Mouse (Mus musculus): ENCODE measurements at regions not wholly inside any gene's neighbourhood (a gene's known extent, or its start where the extent isn't known, plus 50 kb on each side); places are given as distances from the start of the nearest gene placed in this dataset.

- intact Hi-C loops (cut with DNase I), result no loop called here
These were observed 314.8 kb upstream of the Jmjd1c start for GRCm38 (mm10) chr10:66781171-66781510.

- intact Hi-C loops (cut with DNase I), result no loop called here
These were observed 313.9 kb upstream of the Jmjd1c start for GRCm38 (mm10) chr10:66782025-66782424.

DNA sequence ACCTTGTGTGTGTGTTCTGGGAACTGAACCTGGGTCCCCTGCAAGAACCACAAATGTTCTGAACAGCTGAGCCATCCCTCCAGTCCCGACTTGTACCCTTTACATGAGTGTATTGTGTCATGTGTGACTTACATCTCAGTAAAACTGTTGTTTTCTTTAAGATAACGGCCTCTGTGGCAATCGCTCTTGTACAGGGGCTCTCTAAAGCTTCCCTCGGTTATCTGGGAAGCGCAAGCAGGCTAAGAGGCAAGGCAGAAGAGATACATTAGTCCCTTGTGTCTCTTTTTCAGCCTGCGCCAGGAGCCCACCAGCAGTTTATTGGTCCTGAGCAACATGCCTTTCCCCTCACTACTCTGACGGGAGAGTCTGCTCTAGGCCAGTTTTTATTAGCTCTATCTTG is 308.1 kb upstream of the Jmjd1c start:
- intact Hi-C loops (cut with DNase I), result no loop called here

DNA sequence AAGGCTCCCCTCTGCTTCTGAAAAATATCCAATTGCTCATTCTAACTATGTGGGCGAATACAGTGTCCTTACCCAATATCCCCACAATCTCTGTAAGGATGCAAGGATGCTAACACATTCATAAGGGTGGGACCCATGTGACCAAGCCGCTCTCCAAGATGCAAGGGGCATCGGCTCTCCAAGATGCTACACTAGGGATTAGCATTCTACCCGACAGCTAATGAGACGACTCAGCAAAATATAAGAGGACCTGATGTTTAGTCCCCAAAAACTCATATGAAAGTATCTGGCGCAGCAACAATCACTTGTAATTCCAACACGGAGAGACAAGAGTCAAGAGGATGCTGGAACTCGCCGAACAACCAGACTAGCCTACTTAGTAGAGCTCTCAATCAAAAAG is 299.6 kb upstream of the Jmjd1c start:
- intact Hi-C loops (cut with DNase I), result no loop called here

- intact Hi-C loops (cut with DNase I), result no loop called here
These were observed 293.2 kb upstream of the Jmjd1c start for GRCm38 (mm10) chr10:66802691-66803090.

GRCm38 (mm10) chr10:66807261-66807968 is 288.5 kb upstream of the Jmjd1c start:
- intact Hi-C loops (cut with DNase I), result loop anchor here (2.0 kb wide), 1 partner anchor 67 kb away; no protein-coding TSS in a partner anchor

- intact Hi-C loops (cut with DNase I), result no loop called here
These were observed 283.2 kb upstream of the Jmjd1c start for GRCm38 (mm10) chr10:66812515-66813260.

GRCm38 (mm10) chr10:66813850-66814564 is 281.9 kb upstream of the Jmjd1c start:
- intact Hi-C loops (cut with DNase I), result no loop called here

DNA sequence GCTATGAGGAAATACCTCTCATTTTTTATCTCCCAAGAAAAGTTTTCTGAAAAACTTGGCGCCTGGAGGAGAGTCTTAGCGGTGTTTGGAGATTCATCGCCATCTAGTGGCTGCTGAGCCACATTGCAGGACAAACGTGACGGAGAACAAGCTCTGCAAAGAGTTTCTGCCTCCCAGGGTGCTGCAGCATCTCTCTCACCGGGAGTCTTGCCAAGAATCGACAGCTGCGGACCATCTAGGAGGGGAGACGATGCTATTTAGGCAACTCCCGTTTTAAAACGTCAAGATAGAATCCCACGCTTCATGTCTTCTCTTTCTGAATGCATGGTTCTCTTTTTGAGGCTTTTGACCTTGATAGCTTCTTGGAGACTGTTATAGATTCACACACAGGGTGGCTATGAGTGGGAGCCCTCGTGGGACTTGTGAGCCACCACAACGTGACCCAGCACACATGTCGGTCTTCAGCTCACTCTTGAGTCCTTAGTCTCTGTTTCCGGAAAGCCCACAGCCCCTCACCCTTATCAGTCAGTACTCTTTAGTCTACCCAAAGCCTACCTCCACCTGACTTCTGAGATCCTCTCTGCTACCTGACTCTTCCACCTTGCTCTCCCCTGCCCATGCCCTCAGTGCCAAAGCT is 281.2 kb upstream of the Jmjd1c start:
- intact Hi-C loops (cut with DNase I), result no loop called here

GRCm38 (mm10) chr10:66815951-66816350 is 280.0 kb upstream of the Jmjd1c start:
- intact Hi-C loops (cut with DNase I), result no loop called here

GRCm38 (mm10) chr10:66816776-66817175 is 279.1 kb upstream of the Jmjd1c start:
- intact Hi-C loops (cut with DNase I), result no loop called here

DNA sequence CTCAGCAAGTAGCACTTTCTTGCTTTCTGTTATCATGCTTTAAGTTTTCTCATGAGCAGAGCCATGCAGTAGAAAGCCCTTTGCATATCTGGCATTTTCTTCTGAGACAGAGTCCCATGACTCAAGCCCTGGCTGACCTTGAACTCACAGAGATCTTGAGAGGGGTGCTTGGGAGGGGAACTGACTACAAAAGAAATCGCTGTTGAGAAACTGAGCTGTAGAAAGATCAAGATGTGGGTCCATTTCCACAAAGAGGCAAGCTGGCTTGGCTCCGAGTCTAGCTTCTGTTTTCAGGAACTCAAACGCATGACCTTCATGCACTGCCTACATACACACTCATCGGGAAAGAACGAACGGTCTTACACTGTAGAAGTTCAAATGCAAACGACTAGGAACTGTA is 278.0 kb upstream of the Jmjd1c start:
- intact Hi-C loops (cut with DNase I), result no loop called here

GRCm38 (mm10) chr10:66819517-66819916 is 276.4 kb upstream of the Jmjd1c start:
- intact Hi-C loops (cut with DNase I), result no loop called here

- intact Hi-C loops (cut with DNase I), result no loop called here
These were observed 270.2 kb upstream of the Jmjd1c start for GRCm38 (mm10) chr10:66825737-66826136.

DNA sequence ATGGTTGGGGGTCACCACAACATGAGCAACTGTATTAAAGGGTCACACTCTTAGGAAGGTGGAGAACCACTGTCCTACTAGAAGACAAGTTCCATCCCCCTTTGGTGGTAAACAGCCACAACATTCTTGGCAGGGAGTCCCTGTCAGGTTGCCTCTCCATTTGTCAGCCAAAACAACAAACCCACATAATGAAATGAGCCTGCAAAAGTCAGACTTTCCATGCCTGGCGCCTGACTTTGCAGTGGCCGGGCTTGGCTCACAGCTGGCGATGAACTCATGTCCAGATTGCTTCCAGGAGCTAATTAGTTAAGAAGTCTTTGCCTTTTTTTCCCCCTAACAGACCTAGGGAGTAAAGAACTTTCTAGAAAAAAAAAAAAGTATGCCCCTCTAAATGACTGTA is 269.6 kb upstream of the Jmjd1c start:
- intact Hi-C loops (cut with DNase I), result no loop called here

DNA sequence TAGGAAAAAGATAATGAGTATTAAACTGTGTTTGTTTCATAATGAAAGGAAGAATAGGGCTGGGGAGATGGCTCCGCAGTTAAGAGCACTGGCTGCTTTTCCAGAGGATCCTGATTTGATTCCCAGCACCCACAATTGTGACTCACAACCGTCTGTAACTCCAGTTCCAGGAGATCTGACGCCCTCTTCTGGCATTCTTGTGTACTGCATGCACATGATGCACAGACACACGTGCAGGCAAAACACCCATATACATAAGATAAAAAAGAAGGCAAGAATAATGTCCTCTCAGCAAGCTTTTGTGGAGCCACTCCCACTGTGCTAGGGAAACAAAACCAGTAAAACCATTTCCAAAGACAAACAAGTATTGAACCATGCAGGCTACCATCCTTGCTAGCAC is 261.0 kb upstream of the Jmjd1c start:
- intact Hi-C loops (cut with DNase I), result no loop called here

- intact Hi-C loops (cut with DNase I), result no loop called here
These were observed 256.9 kb upstream of the Jmjd1c start for GRCm38 (mm10) chr10:66839058-66839457.

DNA sequence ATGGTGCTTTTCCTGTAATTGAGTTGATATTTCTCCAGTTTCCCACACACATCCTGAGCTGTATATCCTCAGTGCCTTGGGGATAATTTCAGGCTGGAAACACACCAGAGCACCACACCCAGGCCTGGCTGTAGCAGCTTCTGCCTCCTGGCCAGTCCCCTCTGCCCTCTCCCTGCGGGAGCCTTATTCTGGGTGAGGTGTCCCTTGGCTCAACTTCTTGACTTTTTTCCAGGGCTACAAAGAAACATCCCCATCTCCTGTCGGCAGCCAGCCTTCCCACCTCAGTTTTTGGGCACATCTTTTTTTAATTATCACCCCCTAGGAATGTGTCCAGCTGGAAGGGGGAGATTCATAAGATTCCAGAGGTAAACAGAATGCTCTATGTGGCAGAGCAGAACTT is 252.7 kb upstream of the Jmjd1c start:
- intact Hi-C loops (cut with DNase I), result no loop called here

DNA sequence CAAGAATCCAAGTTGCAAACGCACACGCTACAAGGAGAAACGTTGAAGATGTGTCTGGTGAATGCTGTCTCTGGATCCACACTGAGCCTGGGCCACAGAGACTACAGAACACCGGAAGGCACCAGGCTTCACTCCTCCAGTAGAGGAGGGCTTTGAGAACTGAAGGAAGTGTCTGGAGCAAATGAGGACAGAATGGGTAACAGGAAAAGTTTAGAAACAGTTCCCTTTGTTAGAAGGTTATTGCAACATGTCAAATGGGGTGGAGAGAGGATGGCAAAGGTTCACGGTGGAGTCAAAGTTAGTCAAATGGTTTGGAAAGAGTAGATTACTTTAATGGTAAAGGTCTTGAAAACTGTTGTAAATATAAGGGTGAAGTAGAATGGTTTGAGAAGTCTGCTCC is 247.1 kb upstream of the Jmjd1c start:
- intact Hi-C loops (cut with DNase I), result no loop called here

GRCm38 (mm10) chr10:66849681-66850080 is 246.2 kb upstream of the Jmjd1c start:
- intact Hi-C loops (cut with DNase I), result loop anchor here (5.0 kb wide), 1 partner anchor 58 kb away; no protein-coding TSS in a partner anchor

GRCm38 (mm10) chr10:66850972-66851478 is 244.9 kb upstream of the Jmjd1c start:
- intact Hi-C loops (cut with DNase I), result loop anchor here (5.0 kb wide), 1 partner anchor 56 kb away; no protein-coding TSS in a partner anchor

All from adrenal gland (tissue).